Comparison of ENCODE assay signal across 43 mouse cellular contexts in genomic region chr7:102476601-102477000, GRCm38 (mm10). TPM values are rescaled to one million over a fixed set of nuclear protein-coding genes. Genes with fewer than 3 reads are reported as not detected.
"Had no signal": no experiment of that assay in that cellular context is flagged by ENCODE, and none has a peak within 500 bp of the region (broad histone marks: within the 10 kb centered on the region; RNA-seq: fewer than 3 reads in every experiment).

No protein-coding gene starts in this region.

- H3K27me3 ChIP-seq: heart, embryonic 13.5 days; heart, embryonic 15.5 days; hindbrain, embryonic 12.5 days; hindbrain, embryonic 13.5 days; hindbrain, embryonic 15.5 days; intestine, embryonic 15.5 days; kidney, embryonic 15.5 days had no signal

- ATAC-seq: hindbrain, embryonic 16.5 days; inflammation-experienced regulatory T-cells, adult 6 months; intestine, embryonic 15.5 days; intestine, embryonic 16.5 days; intestine, postnatal 0 days had no signal

- H3K27ac ChIP-seq: heart, embryonic 10.5 days; heart, embryonic 13.5 days; heart, embryonic 15.5 days; hindbrain, embryonic 10.5 days; hindbrain, embryonic 12.5 days; hindbrain, embryonic 13.5 days; hindbrain, embryonic 14.5 days; hindbrain, embryonic 15.5 days; hindbrain, postnatal 0 days; intestine, embryonic 15.5 days; kidney, embryonic 15.5 days; kidney, postnatal 0 days; layer of hippocampus, adult 2 months; left cerebral cortex, adult 2 months had no signal

- H3K4me3 ChIP-seq: heart, embryonic 10.5 days; heart, embryonic 13.5 days; heart, embryonic 15.5 days; hindbrain, embryonic 10.5 days; hindbrain, embryonic 12.5 days; hindbrain, embryonic 13.5 days; hindbrain, embryonic 15.5 days; intestine, embryonic 15.5 days; kidney, embryonic 15.5 days; layer of hippocampus, adult 2 months; left cerebral cortex, adult 2 months had no signal

- H3K9me3 ChIP-seq: heart, embryonic 10.5 days; heart, embryonic 13.5 days; heart, embryonic 15.5 days; hindbrain, embryonic 10.5 days; hindbrain, embryonic 12.5 days; hindbrain, embryonic 13.5 days; hindbrain, embryonic 15.5 days; intestine, embryonic 15.5 days; kidney, embryonic 15.5 days had no signal

- H3K4me2 ChIP-seq: heart, embryonic 11.5 days; heart, embryonic 13.5 days; heart, embryonic 15.5 days; hindbrain, embryonic 12.5 days; hindbrain, embryonic 13.5 days; hindbrain, embryonic 14.5 days; hindbrain, embryonic 15.5 days; intestine, embryonic 15.5 days; kidney, embryonic 15.5 days had no signal

- H3K36me3 ChIP-seq: heart, embryonic 15.5 days; hindbrain, embryonic 12.5 days; hindbrain, embryonic 15.5 days; intestine, embryonic 15.5 days; kidney, embryonic 15.5 days had no signal

- DNase-seq: heart, postnatal 10 days; heart, postnatal 14 days; heart, postnatal 36 days; heart, postnatal 4 days; kidney, adult 11 months; kidney, adult 18-20 months; kidney, adult 2 months; kidney, adult 8-10 months; kidney, adult 9 months; kidney, postnatal 10 days; kidney, postnatal 14 days; kidney, postnatal 25 days; kidney, postnatal 36 days; kidney, postnatal 4 days; layer of hippocampus, adult 9-11 months; layer of hippocampus, postnatal 36 days had no signal

- H3K4me1 ChIP-seq: hindbrain, embryonic 10.5 days; hindbrain, embryonic 12.5 days; hindbrain, embryonic 13.5 days; hindbrain, embryonic 15.5 days; intestine, embryonic 15.5 days had no signal

- H3K9ac ChIP-seq: heart, embryonic 13.5 days; heart, embryonic 15.5 days; hindbrain, embryonic 12.5 days; hindbrain, embryonic 13.5 days; hindbrain, embryonic 14.5 days; hindbrain, embryonic 15.5 days; intestine, embryonic 15.5 days; kidney, embryonic 15.5 days had no signal

RNA-seq across cellular contexts. Expression of gene Olfr543, which starts 4.9 kb away (rescaled TPM):
- polyA plus RNA-seq: heart, embryonic 13.5 days; heart, postnatal 0 days; intestine, postnatal 0 days; kidney, adult 2 months; kidney, postnatal 0 days; large intestine, adult 2 months had no signal

RNA-seq across cellular contexts. Expression of gene Olfr544, which starts 11.5 kb away (rescaled TPM):
- polyA plus RNA-seq: heart, embryonic 13.5 days; heart, postnatal 0 days; inflammation-experienced regulatory T-cells, adult 6 months; intestine, embryonic 15.5 days; intestine, embryonic 16.5 days; kidney, adult 2 months; kidney, embryonic 14.5 days; kidney, embryonic 16.5 days; large intestine, adult 2 months had no signal

RNA-seq across cellular contexts. Expression of gene Olfr545, which starts 22.8 kb away (rescaled TPM):
- polyA plus RNA-seq: heart, embryonic 10.5 days; heart, embryonic 11.5 days; heart, embryonic 14.5 days; heart, embryonic 16.5 days; heart, postnatal 0 days; hindbrain, embryonic 11.5 days; inflammation-experienced regulatory T-cells, adult 6 months; intestine, embryonic 16.5 days; intestine, postnatal 0 days; kidney, adult 2 months; kidney, embryonic 14.5 days; kidney, embryonic 16.5 days; kidney, postnatal 0 days; large intestine, adult 2 months had no signal

RNA-seq across cellular contexts. Expression of gene Olfr547, which starts 57.9 kb away (rescaled TPM):
- polyA plus RNA-seq: heart, embryonic 10.5 days; heart, embryonic 11.5 days; heart, embryonic 13.5 days; heart, embryonic 14.5 days; heart, embryonic 15.5 days; heart, embryonic 16.5 days; heart, postnatal 0 days; hindbrain, embryonic 10.5 days; hindbrain, embryonic 11.5 days; hindbrain, embryonic 12.5 days; hindbrain, embryonic 13.5 days; hindbrain, embryonic 14.5 days; hindbrain, embryonic 15.5 days; hindbrain, embryonic 16.5 days; hindbrain, postnatal 0 days; inflammation-experienced regulatory T-cells, adult 6 months; intestine, embryonic 14.5 days; intestine, embryonic 15.5 days; intestine, embryonic 16.5 days; intestine, postnatal 0 days; kidney, adult 2 months; kidney, embryonic 14.5 days; kidney, embryonic 15.5 days; kidney, embryonic 16.5 days; kidney, postnatal 0 days; large intestine, adult 2 months had no signal
